8 mouse cellular contexts compared by ENCODE assay signal in the genomic region with DNA sequence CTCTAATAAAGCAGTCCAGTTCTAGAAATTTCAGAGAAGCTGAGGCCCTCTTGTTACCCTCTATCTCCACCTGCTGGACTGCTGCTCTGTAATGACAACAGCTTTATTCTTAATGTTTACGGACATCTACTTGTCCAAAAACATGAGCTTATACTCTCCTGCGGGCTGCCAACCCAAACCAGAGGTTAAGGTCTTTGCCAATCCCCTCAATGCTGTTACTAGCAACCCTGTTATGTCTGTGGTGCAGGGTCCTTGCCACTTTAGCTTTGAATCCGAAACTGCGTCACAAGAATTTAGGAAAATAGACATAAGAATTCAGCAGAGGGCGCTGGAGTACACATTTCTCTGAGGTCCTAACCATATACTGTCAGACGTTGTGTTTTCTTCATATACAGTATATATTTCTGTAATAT. TPM values are rescaled to one million over a fixed set of nuclear protein-coding genes. Genes with fewer than 3 reads are reported as not detected.
DNase-seq lines count a peak whose midpoint lies in the region; ATAC-seq and TF ChIP-seq lines count a peak whose summit lies in the region.

No protein-coding gene starts in this region.

- no peaks in the 10 kb centered on the region for H3K4me1 ChIP-seq in hindbrain, embryonic 16.5 days (ENCODE audit: control insufficient read depth, insufficient read depth, low read depth, low read length)
- H3K4me1 ChIP-seq in lung, postnatal 0 days (ENCODE audit: insufficient read depth, low read depth, low read length): no peaks in the 10 kb centered on the region

- no peaks in the 10 kb centered on the region for H3K27me3 ChIP-seq in hindbrain, embryonic 16.5 days (replicated peaks; ENCODE audit: control insufficient read depth, insufficient read depth, low read length)
- no peaks in the 10 kb centered on the region for H3K27me3 ChIP-seq in lung, postnatal 0 days (replicated peaks; ENCODE audit: insufficient read depth, low read length)

- H3K9me3 ChIP-seq in hindbrain, embryonic 16.5 days (ENCODE audit: control insufficient read depth, low read length): no peaks in the 10 kb centered on the region
- H3K9me3 ChIP-seq in lung, postnatal 0 days (ENCODE audit: low read length): no peaks in the 10 kb centered on the region

- peak overlapping the region; percentile 63 for H3K9ac ChIP-seq in hindbrain, embryonic 16.5 days (ENCODE audit: low read depth, low read length)
- H3K9ac ChIP-seq in lung, postnatal 0 days (replicated peaks; ENCODE audit: low read depth): no peak overlapping the region

- peak; percentile 82 for DNase-seq in adipocyte (ENCODE audit: low spot score)
- peak; percentile 65 to 75 for DNase-seq in cerebellum, postnatal 10 days
- DNase-seq in frontal cortex, postnatal 25 days (ENCODE audit: low spot score in 2 of 2): peak; percentile 15 to 17
- peak; percentile 38 to 44 for DNase-seq in layer of hippocampus, postnatal 25 days (ENCODE audit: extremely low spot score in 1 of 2, low spot score in 1 of 2)
- peak; percentile 61 for DNase-seq in lung, postnatal 0 days (ENCODE audit: low spot score)
- peak; percentile 30 for DNase-seq in retina, adult 2 months (ENCODE audit: low read depth, low spot score)

- H3K36me3 ChIP-seq in hindbrain, embryonic 16.5 days (ENCODE audit: control insufficient read depth, insufficient read depth, low read length): no peaks in the 10 kb centered on the region
- H3K36me3 ChIP-seq in lung, postnatal 0 days (ENCODE audit: insufficient read depth, low read length): no peaks in the 10 kb centered on the region

- TF ChIP-seq EP300 in lung, postnatal 0 days (IDR thresholded peaks at IDR 0.05): no peak

- TF ChIP-seq CTCF in lung, postnatal 0 days (IDR thresholded peaks at IDR 0.05): peak; percentile 62

- ATAC-seq in hindbrain, embryonic 16.5 days: peak; percentile 89
- no peak for ATAC-seq in lung, postnatal 0 days
- no peak for ATAC-seq in erythroid progenitor cell, adult 5-6 weeks (replicated peaks; ENCODE audit: low FRiP score, poor library complexity, severe bottlenecking)

- no peak overlapping the region for H3K27ac ChIP-seq in hindbrain, embryonic 16.5 days (ENCODE audit: low read depth, low read length)
- H3K27ac ChIP-seq in lung, postnatal 0 days (ENCODE audit: low read length): no peak overlapping the region

- peak overlapping the region; percentile 61 for H3K4me2 ChIP-seq in hindbrain, embryonic 16.5 days (ENCODE audit: low read length)
- H3K4me2 ChIP-seq in lung, postnatal 0 days (replicated peaks; ENCODE audit: low read depth, low read length): 0 out of 2 replicates have a peak overlapping the region, but pooled peaks have one; percentile 33

- H3K4me3 ChIP-seq in hindbrain, embryonic 16.5 days (ENCODE audit: low read length): peak overlapping the region; percentile 40
- peak overlapping the region; percentile 34; the same call in 1 of the 2 replicates for H3K4me3 ChIP-seq in lung, postnatal 0 days (ENCODE audit: low read depth, low read length)

- WGBS in hindbrain, embryonic 16.5 days: 15% methylated on average over 6 of the region's 6 CpGs
- 14% methylated on average over 6 of the region's 6 CpGs for WGBS in lung, postnatal 0 days

RNA-seq across cellular contexts. Expression of gene Eda2r, which starts 54.4 kb away (rescaled TPM):
- polyA plus RNA-seq in hindbrain, embryonic 16.5 days (2015; fragmentation: Nextera tagmentation; extraction: Ambion mirVana): 1.2 and 1.5 TPM in 2 replicates
- under 1 TPM; 0.45 to 0.52 TPM for total RNA-seq in layer of hippocampus, postnatal 25 days (2021)
- polyA plus RNA-seq in lung, postnatal 0 days (2015; fragmentation: Nextera tagmentation; extraction: Ambion mirVana): 0.31 and 0.62 TPM in 2 replicates
- 0.84 TPM in 1 of 2 replicates, not detected in the other for total RNA-seq in erythroid progenitor cell, adult 5-6 weeks (2015; ENCODE audit: low replicate concordance)
- not detected in 2 replicates for total RNA-seq in erythroid progenitor cell, adult 5-6 weeks (2017; ENCODE audit: low replicate concordance)

Comparison
In these comparisons a context has a peak if more than half of its experiments do, and no peak if none do; other contexts are left out.
1. DNase-seq: peak in every context shown above with its lines; median percentile 82 in adipocyte; 70 in cerebellum, postnatal 10 days; 61 in lung, postnatal 0 days; 41 in layer of hippocampus, postnatal 25 days; 30 in retina, adult 2 months; 16 in frontal cortex, postnatal 25 days.